Mouse (Mus musculus) hindbrain, embryonic 16.5 days (tissue): ENCODE results near the gene Dgki. TPM values are rescaled to one million over a fixed set of nuclear protein-coding genes. Genes with fewer than 3 reads are reported as not detected.

Source experiments
- ATAC-seq: fragments of 200-750 bp; cut with Nextera tagmentation; 2 replicates; pipeline ENCODE4 v1.8.0; 2017; ENCODE audit warnings: moderate TSS enrichment, moderate library complexity
- H3K27ac ChIP-seq: fragments of 300-500 bp; sonication (generic); 2 replicates; pipeline ENCODE4 v1.5.1; 2014; ENCODE audit warnings: low read depth, mild to moderate bottlenecking, control low read depth, low read length, moderate library complexity
- H3K27me3 ChIP-seq: fragments of 300-500 bp; sonication (generic); replicated peaks from 2 replicates; pipeline ENCODE4 v1.6.1; 2014; ENCODE audit warnings: low read length; ENCODE audit not compliant: control insufficient read depth, insufficient read depth
- H3K36me3 ChIP-seq: fragments of 300-500 bp; sonication (generic); 2 replicates; pipeline ENCODE4 v1.6.1; 2014; ENCODE audit warnings: mild to moderate bottlenecking, low read length, moderate library complexity, mixed read lengths; ENCODE audit not compliant: control insufficient read depth, insufficient read depth
- H3K4me1 ChIP-seq: fragments of 300-500 bp; sonication (generic); 2 replicates; pipeline ENCODE4 v1.6.1; 2014; ENCODE audit warnings: low read depth, low read length; ENCODE audit not compliant: control insufficient read depth, insufficient read depth
- H3K4me2 ChIP-seq: fragments of 300-500 bp; sonication (generic); 2 replicates; pipeline ENCODE4 v1.6.1; 2014; ENCODE audit warnings: mild to moderate bottlenecking, low read length, control low read depth, moderate library complexity
- H3K4me3 ChIP-seq: fragments of 300-500 bp; sonication (generic); 2 replicates; pipeline ENCODE4 v1.5.1; 2014; ENCODE audit warnings: mild to moderate bottlenecking, low read length, control low read depth, moderate library complexity
- H3K9ac ChIP-seq: fragments of 300-500 bp; sonication (generic); 2 replicates; pipeline ENCODE4 v1.6.1; 2014; ENCODE audit warnings: low read depth, mild to moderate bottlenecking, control low read depth, low read length, moderate library complexity
- H3K9me3 ChIP-seq: fragments of 300-500 bp; sonication (generic); 2 replicates; pipeline ENCODE4 v1.6.1; 2014; ENCODE audit warnings: mild to moderate bottlenecking, low read length, moderate library complexity; ENCODE audit not compliant: control insufficient read depth
- WGBS: fragments of 180-500 bp; shearing (Covaris S2); extraction: QIAGEN DNeasy Blood & Tissue Kit; methylation state at CpG from one replicate; pipeline ENCODE4 v1.1.7; 2014; 5-methylcytosine and 5-hydroxymethylcytosine counted together
- polyA plus RNA-seq: library from polyadenylated mRNA; unstranded; fragments of >200 nt; fragmentation: Nextera tagmentation; extraction: Ambion mirVana; gene quantifications from 2 replicates; pipeline ENCODE4 v1.2.1, GENCODE M21; 2015

Gene Dgki
- polyA plus RNA-seq, 1 experiment from 2014 or later: 6.0 TPM

GRCm38 (mm10) chr6:37211545-37212247, 88.3 kb downstream of the Dgki start:
- 11% methylated on average over 9 of the region's 9 CpGs for WGBS
- Histone ChIP-seq H3K4me2 (no peak overlapping the region), H3K27ac (peak overlapping the region; percentile 76), H3K9ac (0 out of 2 replicates have a peak overlapping the region, but pooled peaks have one; percentile 39), H3K27me3 (no peaks in the 10 kb centered on the region), H3K4me1 (peaks cover 25% of the 10 kb centered on the region), H3K9me3 (no peaks in the 10 kb centered on the region), H3K4me3 (no peak overlapping the region), H3K36me3 (no peaks in the 10 kb centered on the region)
- peak; percentile 34 for ATAC-seq

GRCm38 (mm10) chr6:37202901-37203300, 97.1 kb downstream of the Dgki start:
- no peaks in the 10 kb centered on the region for H3K4me1 ChIP-seq
- no peaks in the 10 kb centered on the region for H3K9me3 ChIP-seq
- H3K4me2 ChIP-seq: no peak overlapping the region
- H3K9ac ChIP-seq: no peak overlapping the region
- no peak overlapping the region for H3K4me3 ChIP-seq
- ATAC-seq: peak; percentile 82
- no peaks in the 10 kb centered on the region for H3K36me3 ChIP-seq
- no peaks in the 10 kb centered on the region for H3K27me3 ChIP-seq
- H3K27ac ChIP-seq: no peak overlapping the region
- 60% methylated on average over 4 of the region's 4 CpGs for WGBS

- Histone ChIP-seq H3K27me3 (no peaks in the 10 kb centered on the region), H3K4me1 (peaks cover 2% of the 10 kb centered on the region; the same call in 1 of the 2 replicates), H3K9me3 (no peaks in the 10 kb centered on the region), H3K36me3 (no peaks in the 10 kb centered on the region), H3K9ac (no peak overlapping the region), H3K4me2 (no peak overlapping the region), H3K4me3 (no peak overlapping the region), H3K27ac (no peak overlapping the region)
- no peak for ATAC-seq
- WGBS: 90% methylated on average over 5 of the region's 5 CpGs
Measured at GRCm38 (mm10) chr6:37200840-37201239, 99.1 kb downstream of the Dgki start.

- Histone ChIP-seq H3K36me3 (no peaks in the 10 kb centered on the region), H3K27ac (no peak overlapping the region), H3K27me3 (no peaks in the 10 kb centered on the region), H3K9me3 (no peaks in the 10 kb centered on the region), H3K4me2 (no peak overlapping the region), H3K9ac (no peak overlapping the region), H3K4me3 (no peak overlapping the region), H3K4me1 (peaks cover 2% of the 10 kb centered on the region; the same call in 1 of the 2 replicates)
- 86% methylated on average over 3 of the region's 3 CpGs for WGBS
- ATAC-seq: no peak
Measured at GRCm38 (mm10) chr6:37199502-37199901, 100.5 kb downstream of the Dgki start.

GRCm38 (mm10) chr6:37197745-37198144, 102.2 kb downstream of the Dgki start:
- no peaks in the 10 kb centered on the region for H3K9me3 ChIP-seq
- no peak overlapping the region for H3K4me3 ChIP-seq
- H3K36me3 ChIP-seq: no peaks in the 10 kb centered on the region
- 67% methylated on average over 13 of the region's 13 CpGs for WGBS
- no peak overlapping the region for H3K4me2 ChIP-seq
- ATAC-seq: no peak
- no peaks in the 10 kb centered on the region for H3K27me3 ChIP-seq
- H3K4me1 ChIP-seq: peaks cover 2% of the 10 kb centered on the region; the same call in 1 of the 2 replicates
- no peak overlapping the region for H3K27ac ChIP-seq
- no peak overlapping the region for H3K9ac ChIP-seq

- no peaks in the 10 kb centered on the region for H3K9me3 ChIP-seq
- no peak overlapping the region for H3K4me2 ChIP-seq
- WGBS: 74% methylated on average over 5 of the region's 5 CpGs
- no peak for ATAC-seq
- no peak overlapping the region for H3K27ac ChIP-seq
- H3K4me3 ChIP-seq: no peak overlapping the region
- peaks cover 2% of the 10 kb centered on the region; the same call in 1 of the 2 replicates for H3K4me1 ChIP-seq
- H3K36me3 ChIP-seq: no peaks in the 10 kb centered on the region
- no peaks in the 10 kb centered on the region for H3K27me3 ChIP-seq
- no peak overlapping the region for H3K9ac ChIP-seq
Measured at GRCm38 (mm10) chr6:37196870-37197269, 103.1 kb downstream of the Dgki start.

GRCm38 (mm10) chr6:37195766-37196165, 104.2 kb downstream of the Dgki start:
- Histone ChIP-seq H3K27me3 (no peaks in the 10 kb centered on the region), H3K4me1 (peaks cover 2% of the 10 kb centered on the region; the same call in 1 of the 2 replicates), H3K4me2 (no peak overlapping the region), H3K9me3 (no peaks in the 10 kb centered on the region), H3K9ac (no peak overlapping the region), H3K4me3 (no peak overlapping the region), H3K36me3 (no peaks in the 10 kb centered on the region), H3K27ac (no peak overlapping the region)
- ATAC-seq: 0 out of 2 replicates have a peak, but pooled peaks have one; percentile 34
- 61% methylated on average over 4 of the region's 4 CpGs for WGBS

- no peak overlapping the region for H3K27ac ChIP-seq
- ATAC-seq: no peak
- no peak overlapping the region for H3K4me2 ChIP-seq
- H3K9me3 ChIP-seq: no peaks in the 10 kb centered on the region
- H3K36me3 ChIP-seq: no peaks in the 10 kb centered on the region
- H3K4me3 ChIP-seq: no peak overlapping the region
- H3K27me3 ChIP-seq: no peaks in the 10 kb centered on the region
- no peak overlapping the region for H3K9ac ChIP-seq
- no peaks in the 10 kb centered on the region; the same call in 1 of the 2 replicates for H3K4me1 ChIP-seq
- WGBS: 76% methylated on average over 4 of the region's 4 CpGs
Measured at GRCm38 (mm10) chr6:37181961-37182360, 118.0 kb downstream of the Dgki start.

GRCm38 (mm10) chr6:37171149-37171832, 128.7 kb downstream of the Dgki start:
- Histone ChIP-seq H3K9me3 (0 out of 2 replicates have a peak, but pooled peaks cover 2% of the 10 kb centered on the region), H3K9ac (no peak overlapping the region), H3K27me3 (no peaks in the 10 kb centered on the region), H3K4me2 (no peak overlapping the region), H3K36me3 (no peaks in the 10 kb centered on the region), H3K27ac (peak overlapping the region; percentile 47; the same call in 1 of the 2 replicates), H3K4me1 (no peaks in the 10 kb centered on the region; the same call in 1 of the 2 replicates), H3K4me3 (no peak overlapping the region)
- WGBS: 49% methylated on average over 12 of the region's 12 CpGs
- ATAC-seq: peak; percentile 69
